Mouse (Mus musculus): ENCODE measurements at regions not wholly inside any gene's neighbourhood (a gene's known extent, or its start where the extent isn't known, plus 50 kb on each side); places are given as distances from the start of the nearest gene placed in this dataset.

DNA sequence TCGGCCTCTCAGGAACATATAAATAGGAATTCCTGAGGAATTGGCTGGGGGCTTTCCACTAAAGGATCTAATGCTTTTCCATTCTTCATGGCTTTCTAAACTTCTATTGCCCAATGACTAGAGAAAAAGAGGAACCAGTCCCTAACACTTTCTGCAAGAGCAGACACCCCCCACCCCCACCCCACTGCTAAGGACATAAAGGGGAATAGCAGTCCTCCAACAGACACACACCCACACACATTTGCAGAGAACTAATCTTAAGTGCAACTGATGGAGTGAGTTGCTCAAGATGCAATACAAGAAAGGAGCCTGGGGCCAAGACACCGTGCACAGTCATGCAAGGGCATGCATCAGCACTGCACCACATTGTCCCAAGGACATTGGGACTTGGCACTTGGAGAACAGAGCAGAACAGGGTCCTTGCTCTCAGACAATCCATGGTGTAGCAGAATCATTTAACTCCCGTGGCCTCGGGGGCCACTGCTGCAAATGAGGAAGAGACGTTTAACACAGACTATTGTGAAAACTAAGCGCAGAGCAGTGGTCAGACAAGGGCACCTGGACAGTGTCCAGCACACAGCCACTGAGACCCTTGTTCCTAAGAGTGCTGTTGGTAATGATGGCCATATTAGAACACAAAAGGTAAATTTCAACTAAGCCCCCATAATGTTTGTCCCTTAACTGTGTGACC, 161.1 kb downstream of the Xpnpep1 start:
- no peak overlapping the region for H3K4me2 ChIP-seq (ENCODE audit: low read depth, low read length)
- no peaks in the 10 kb centered on the region for H3K4me1 ChIP-seq (ENCODE audit: control insufficient read depth, insufficient read depth, low read length)
- DNase-seq (ENCODE audit: low spot score) (no peak), ATAC-seq (ENCODE audit: low read depth) (no peak)
- no peak overlapping the region for H3K4me3 ChIP-seq (ENCODE audit: low read depth, low read length)
- 75% methylated on average over 6 of the region's 6 CpGs for WGBS
- no peak overlapping the region for H3K27ac ChIP-seq (replicated peaks; ENCODE audit: low read depth, low read length)
- no peaks in the 10 kb centered on the region for H3K36me3 ChIP-seq (ENCODE audit: control insufficient read depth, insufficient read depth, low read length)
- no peak overlapping the region for H3K9ac ChIP-seq (ENCODE audit: low read depth, low read length)
- H3K9me3 ChIP-seq (ENCODE audit: control insufficient read depth, low read length): no peaks in the 10 kb centered on the region
- no peaks in the 10 kb centered on the region for H3K27me3 ChIP-seq (replicated peaks; ENCODE audit: control insufficient read depth, insufficient read depth, low read length)

DNA sequence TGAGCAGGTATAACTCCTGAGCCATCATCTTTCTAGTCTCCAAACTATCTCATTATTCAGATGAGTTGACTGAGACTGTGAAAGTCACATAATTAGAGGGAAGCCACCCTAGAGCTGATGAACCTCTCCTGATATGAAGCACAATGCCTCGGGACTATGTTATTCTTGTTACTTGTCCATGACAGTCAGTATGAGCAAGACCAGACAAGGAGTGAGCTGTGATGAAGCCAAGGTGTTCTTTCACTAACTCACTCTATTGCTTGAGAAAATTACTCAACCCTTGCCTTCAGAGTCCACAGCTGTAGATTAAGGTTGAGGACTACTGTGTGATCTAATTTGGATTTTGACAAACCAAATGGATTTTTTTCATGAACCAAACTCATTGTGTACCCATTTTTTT, 173.4 kb downstream of the Xpnpep1 start:
- H3K4me1 ChIP-seq (ENCODE audit: control insufficient read depth, insufficient read depth, low read length): no peaks in the 10 kb centered on the region
- no peak overlapping the region for H3K4me3 ChIP-seq (ENCODE audit: low read depth, low read length)
- WGBS: 89% methylated on average over 1 of the region's 1 CpGs
- no peak overlapping the region for H3K27ac ChIP-seq (replicated peaks; ENCODE audit: low read depth, low read length)
- DNase-seq (ENCODE audit: low spot score): no peak
- H3K9me3 ChIP-seq (ENCODE audit: control insufficient read depth, low read length): no peaks in the 10 kb centered on the region
- no peak overlapping the region for H3K4me2 ChIP-seq (ENCODE audit: low read depth, low read length)
- ATAC-seq (ENCODE audit: low read depth): no peak
- no peak overlapping the region for H3K9ac ChIP-seq (ENCODE audit: low read depth, low read length)
- no peaks in the 10 kb centered on the region for H3K36me3 ChIP-seq (ENCODE audit: control insufficient read depth, insufficient read depth, low read length)
- no peaks in the 10 kb centered on the region for H3K27me3 ChIP-seq (replicated peaks; ENCODE audit: control insufficient read depth, insufficient read depth, low read length)

DNA sequence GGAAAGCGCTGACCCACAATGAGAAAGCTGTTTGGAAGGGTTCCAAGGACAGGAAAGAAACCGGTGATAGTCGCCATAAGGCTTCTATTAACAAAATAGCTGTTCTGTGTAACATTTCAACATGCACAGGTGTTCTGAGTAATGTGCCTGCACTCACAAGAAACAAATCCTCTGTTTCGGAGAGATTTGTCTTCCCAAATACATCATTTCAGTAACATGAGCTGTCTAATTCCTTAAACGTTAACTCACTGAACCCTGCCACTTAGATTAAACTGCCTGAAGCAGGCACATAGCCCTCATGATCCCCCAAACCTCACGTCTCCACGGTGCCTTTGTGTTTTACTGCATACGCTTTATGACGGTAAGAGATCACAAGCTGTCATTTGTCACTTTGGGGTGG, 178.4 kb downstream of the Xpnpep1 start:
- H3K4me2 ChIP-seq (ENCODE audit: low read depth, low read length): 0 out of 2 replicates have a peak overlapping the region, but pooled peaks have one; percentile 16
- H3K27ac ChIP-seq (replicated peaks; ENCODE audit: low read depth, low read length): no peak overlapping the region
- H3K4me3 ChIP-seq (ENCODE audit: low read depth, low read length): no peak overlapping the region
- no peaks in the 10 kb centered on the region for H3K4me1 ChIP-seq (ENCODE audit: control insufficient read depth, insufficient read depth, low read length)
- peak; percentile 68 for DNase-seq (ENCODE audit: low spot score)
- H3K9ac ChIP-seq (ENCODE audit: low read depth, low read length): no peak overlapping the region
- WGBS: 17% methylated on average over 9 of the region's 9 CpGs
- no peaks in the 10 kb centered on the region for H3K36me3 ChIP-seq (ENCODE audit: control insufficient read depth, insufficient read depth, low read length)
- no peaks in the 10 kb centered on the region for H3K9me3 ChIP-seq (ENCODE audit: control insufficient read depth, low read length)
- peak; percentile 78 for ATAC-seq (ENCODE audit: low read depth)
- H3K27me3 ChIP-seq (replicated peaks; ENCODE audit: control insufficient read depth, insufficient read depth, low read length): no peaks in the 10 kb centered on the region

DNA sequence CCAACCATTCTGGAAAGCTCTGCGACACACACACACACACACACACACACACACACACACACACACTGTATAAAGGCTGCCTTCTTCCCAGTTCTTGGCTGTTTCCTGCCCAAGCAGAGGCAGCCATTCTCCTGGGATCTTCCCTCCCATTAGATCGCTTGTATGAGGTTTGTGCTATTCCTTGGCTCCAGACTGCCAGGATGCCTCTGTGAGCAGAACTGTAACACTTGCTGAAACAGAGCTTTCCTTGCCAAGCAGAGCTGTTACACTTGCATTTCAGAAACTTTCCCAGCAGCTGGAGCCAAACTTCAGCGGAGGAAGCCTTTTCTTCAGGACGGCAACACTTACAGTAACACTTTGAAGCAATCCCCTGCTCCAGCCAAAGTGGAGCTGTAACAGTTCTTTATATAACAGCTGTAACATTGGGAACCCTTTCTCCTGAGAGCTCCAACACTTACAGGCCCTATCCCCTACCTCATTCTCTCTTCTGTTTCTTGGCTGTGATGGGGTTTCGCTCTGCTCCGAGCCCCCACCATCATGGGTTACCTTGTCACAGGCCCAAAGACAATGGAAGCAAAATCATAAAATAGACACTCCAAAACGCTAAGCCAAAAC, 185.8 kb downstream of the Xpnpep1 start:
- Histone ChIP-seq H3K9ac (ENCODE audit: low read depth, low read length) (no peak overlapping the region), H3K4me1 (ENCODE audit: control insufficient read depth, insufficient read depth, low read length) (no peaks in the 10 kb centered on the region), H3K9me3 (ENCODE audit: control insufficient read depth, low read length) (no peaks in the 10 kb centered on the region), H3K4me2 (ENCODE audit: low read depth, low read length) (no peak overlapping the region), H3K27ac (replicated peaks; ENCODE audit: low read depth, low read length) (peak overlapping the region; percentile 15; the same call in 1 of the 2 replicates), H3K4me3 (ENCODE audit: low read depth, low read length) (no peak overlapping the region), H3K36me3 (ENCODE audit: control insufficient read depth, insufficient read depth, low read length) (no peaks in the 10 kb centered on the region), H3K27me3 (replicated peaks; ENCODE audit: control insufficient read depth, insufficient read depth, low read length) (no peaks in the 10 kb centered on the region)
- DNase-seq (ENCODE audit: low spot score) (peak; percentile 85), ATAC-seq (ENCODE audit: low read depth) (peak; percentile 75; the same call in 1 of the 2 replicates)
- 64% methylated on average over 7 of the region's 7 CpGs for WGBS

DNA sequence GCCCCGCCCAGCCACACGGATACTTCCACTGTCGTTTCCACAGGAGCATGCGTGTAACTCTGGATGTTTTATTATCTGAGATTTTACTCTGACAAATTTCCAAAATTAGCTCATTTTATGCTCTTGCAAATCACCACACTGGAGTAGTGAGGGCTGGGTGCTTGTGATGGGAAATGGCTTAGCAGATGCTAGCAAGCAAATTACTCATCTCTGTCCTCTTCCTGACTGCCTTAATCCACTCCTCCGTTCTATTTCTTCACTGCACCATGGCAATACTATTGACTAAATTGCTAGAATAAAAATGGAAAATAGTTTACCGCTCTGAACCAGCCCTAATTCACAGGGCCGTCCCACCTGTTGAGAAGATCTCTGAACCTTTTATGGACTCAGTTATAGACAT, 223.8 kb downstream of the Xpnpep1 start:
- ATAC-seq (ENCODE audit: low read depth): no peak
- 86% methylated on average over 7 of the region's 7 CpGs for WGBS
- Histone ChIP-seq H3K27me3 (replicated peaks; ENCODE audit: control insufficient read depth, insufficient read depth, low read length) (no peaks in the 10 kb centered on the region), H3K36me3 (ENCODE audit: control insufficient read depth, insufficient read depth, low read length) (no peaks in the 10 kb centered on the region), H3K9ac (ENCODE audit: low read depth, low read length) (no peak overlapping the region), H3K27ac (replicated peaks; ENCODE audit: low read depth, low read length) (no peak overlapping the region), H3K4me3 (ENCODE audit: low read depth, low read length) (no peak overlapping the region), H3K9me3 (ENCODE audit: control insufficient read depth, low read length) (no peaks in the 10 kb centered on the region), H3K4me2 (ENCODE audit: low read depth, low read length) (no peak overlapping the region), H3K4me1 (ENCODE audit: control insufficient read depth, insufficient read depth, low read length) (no peaks in the 10 kb centered on the region)
- no peak for DNase-seq (ENCODE audit: low spot score)

DNA sequence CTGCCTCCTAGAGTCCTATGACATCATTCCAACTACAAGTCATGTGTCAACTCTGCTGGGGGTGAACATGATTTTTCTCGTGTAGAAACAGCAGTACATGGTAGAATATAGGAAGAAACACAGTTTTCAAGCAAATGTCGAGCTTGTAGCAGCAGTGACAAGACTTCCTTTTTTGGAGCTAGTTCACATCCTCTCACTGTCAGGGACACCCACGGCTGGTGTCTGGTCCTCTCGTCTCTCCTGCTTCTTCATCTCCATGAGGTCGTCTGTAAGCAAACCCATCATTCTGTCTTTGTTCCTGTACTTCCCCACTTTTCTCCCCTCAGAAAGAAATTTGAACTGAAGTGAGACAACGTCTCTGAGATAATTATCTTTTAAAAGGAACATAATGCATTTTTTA, 228.0 kb downstream of the Xpnpep1 start:
- no peak overlapping the region for H3K4me2 ChIP-seq (ENCODE audit: low read depth, low read length)
- DNase-seq (ENCODE audit: low spot score) (no peak), ATAC-seq (ENCODE audit: low read depth) (no peak)
- H3K27me3 ChIP-seq (replicated peaks; ENCODE audit: control insufficient read depth, insufficient read depth, low read length): no peaks in the 10 kb centered on the region
- no peak overlapping the region for H3K27ac ChIP-seq (replicated peaks; ENCODE audit: low read depth, low read length)
- H3K4me3 ChIP-seq (ENCODE audit: low read depth, low read length): no peak overlapping the region
- WGBS: 71% methylated on average over 6 of the region's 6 CpGs
- no peaks in the 10 kb centered on the region for H3K36me3 ChIP-seq (ENCODE audit: control insufficient read depth, insufficient read depth, low read length)
- H3K4me1 ChIP-seq (ENCODE audit: control insufficient read depth, insufficient read depth, low read length): no peaks in the 10 kb centered on the region
- no peaks in the 10 kb centered on the region for H3K9me3 ChIP-seq (ENCODE audit: control insufficient read depth, low read length)
- no peak overlapping the region for H3K9ac ChIP-seq (ENCODE audit: low read depth, low read length)

DNA sequence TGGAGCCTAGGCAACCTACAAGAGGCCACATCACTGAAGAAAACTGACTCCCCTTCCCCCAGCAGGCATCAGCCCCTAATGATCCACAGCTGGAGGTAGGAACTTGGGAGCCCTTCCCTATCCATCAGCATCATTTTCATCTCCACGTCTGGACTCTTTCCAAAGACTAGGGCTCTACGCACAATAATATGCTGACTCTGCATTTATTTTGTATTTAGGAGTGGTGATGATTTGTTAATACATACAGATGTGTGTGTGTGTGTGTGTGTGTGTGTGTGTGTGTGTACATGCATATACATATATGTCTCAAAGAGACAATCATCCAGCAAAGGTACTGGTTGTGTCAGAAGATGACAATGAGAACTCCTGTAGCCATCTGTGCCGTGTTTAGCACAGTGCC, 251.2 kb downstream of the Xpnpep1 start:
- Histone ChIP-seq H3K4me1 (ENCODE audit: control insufficient read depth, insufficient read depth, low read length) (no peaks in the 10 kb centered on the region), H3K36me3 (ENCODE audit: control insufficient read depth, insufficient read depth, low read length) (no peaks in the 10 kb centered on the region), H3K4me3 (ENCODE audit: low read depth, low read length) (no peak overlapping the region), H3K9me3 (ENCODE audit: control insufficient read depth, low read length) (no peaks in the 10 kb centered on the region), H3K4me2 (ENCODE audit: low read depth, low read length) (no peak overlapping the region), H3K9ac (ENCODE audit: low read depth, low read length) (no peak overlapping the region), H3K27ac (replicated peaks; ENCODE audit: low read depth, low read length) (no peak overlapping the region), H3K27me3 (replicated peaks; ENCODE audit: control insufficient read depth, insufficient read depth, low read length) (no peaks in the 10 kb centered on the region)
- ATAC-seq (ENCODE audit: low read depth) (no peak), DNase-seq (ENCODE audit: low spot score) (peak; percentile 13)
- WGBS: 65% methylated on average over 3 of the region's 3 CpGs

DNA sequence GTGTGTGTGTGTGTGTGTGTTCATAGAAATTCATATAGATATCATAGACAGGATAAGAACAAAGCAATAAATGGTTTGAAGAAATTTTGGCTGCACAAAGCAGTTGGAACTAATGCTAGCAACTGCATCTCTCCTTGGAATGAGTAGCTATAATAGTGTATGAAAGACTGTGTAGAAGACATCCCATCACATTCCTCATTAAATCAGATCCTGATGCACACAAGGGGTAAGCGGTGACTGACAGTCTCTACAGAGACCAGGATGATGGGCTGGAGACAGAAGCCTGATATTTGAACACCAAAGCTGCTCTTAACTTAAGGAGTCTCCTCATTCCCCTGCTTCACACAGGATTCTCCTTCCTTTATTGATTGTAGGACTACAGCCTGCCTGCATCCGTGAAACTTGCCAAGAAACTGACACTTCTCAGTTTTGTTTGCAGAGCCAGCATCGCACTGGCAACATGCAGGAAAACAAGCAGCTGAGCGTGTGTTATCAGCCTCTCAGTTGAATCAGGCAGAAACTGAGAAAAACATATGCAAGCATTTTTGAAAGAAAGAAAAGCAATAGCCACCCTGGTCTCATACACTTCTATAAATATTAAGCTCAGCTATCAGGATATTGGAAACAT, 271.1 kb downstream of the Xpnpep1 start:
- ATAC-seq (ENCODE audit: low read depth): no peak
- WGBS: 55% methylated on average over 4 of the region's 4 CpGs

More for the DNA sequence above, 271.1 kb downstream of the Xpnpep1 start:
- DNase-seq (ENCODE audit: low spot score): peak; percentile 29
- no peaks in the 10 kb centered on the region for H3K4me1 ChIP-seq (ENCODE audit: control insufficient read depth, insufficient read depth, low read length)
- H3K9me3 ChIP-seq (ENCODE audit: control insufficient read depth, low read length): no peaks in the 10 kb centered on the region
- no peak overlapping the region for H3K9ac ChIP-seq (ENCODE audit: low read depth, low read length)
- H3K4me3 ChIP-seq (ENCODE audit: low read depth, low read length): no peak overlapping the region
- no peak overlapping the region for H3K4me2 ChIP-seq (ENCODE audit: low read depth, low read length)
- no peak overlapping the region for H3K27ac ChIP-seq (replicated peaks; ENCODE audit: low read depth, low read length)
- no peaks in the 10 kb centered on the region for H3K36me3 ChIP-seq (ENCODE audit: control insufficient read depth, insufficient read depth, low read length)
- H3K27me3 ChIP-seq (replicated peaks; ENCODE audit: control insufficient read depth, insufficient read depth, low read length): no peaks in the 10 kb centered on the region
